Mouse (Mus musculus) C2C12 (cell line): ENCODE measurements around the gene Gtdc1. TPM values are rescaled to one million over a fixed set of nuclear protein-coding genes. Genes with fewer than 3 reads are reported as not detected.

Source experiments
- H3K27me3 ChIP-seq: one replicate; pipeline ENCODE4 v1.6.1; 2011; ENCODE audit not compliant: control insufficient read depth, insufficient read depth, insufficient read length
- H3K36me3 ChIP-seq: one replicate; pipeline ENCODE4 v1.6.1; 2011; ENCODE audit not compliant: control insufficient read depth, insufficient read depth
- H3K4me3 ChIP-seq: one replicate; pipeline ENCODE4 v1.5.1; 2011; ENCODE audit warnings: mild to moderate bottlenecking, control low read depth; ENCODE audit not compliant: poor library complexity, insufficient read depth, severe bottlenecking
- H3K79me2 ChIP-seq: one replicate; pipeline ENCODE4 v1.6.1; 2011; ENCODE audit not compliant: control insufficient read depth, insufficient read depth
- H3K79me3 ChIP-seq: one replicate; pipeline ENCODE4 v1.6.1; 2011; ENCODE audit warnings: low read depth, control low read depth
- H3ac ChIP-seq: one replicate; pipeline ENCODE3; 2011; ENCODE audit warnings: low read depth; ENCODE audit not compliant: control insufficient read depth, insufficient read length
- CEBPB ChIP-seq: IDR thresholded peaks from one replicate; pipeline ENCODE4 v1.6.1; 2011; ENCODE audit warnings: low read depth, mild to moderate bottlenecking, control low read depth, moderate library complexity
- CTCF ChIP-seq: IDR thresholded peaks from one replicate; pipeline ENCODE4 v1.5.1; 2011; ENCODE audit not compliant: control insufficient read depth, insufficient read depth, insufficient read length
- FOSL1 ChIP-seq: IDR thresholded peaks from one replicate; pipeline ENCODE4 v1.8.0; 2011; ENCODE audit warnings: mild to moderate bottlenecking, low read length; ENCODE audit not compliant: poor library complexity, insufficient read depth, severe bottlenecking
- MAX ChIP-seq: IDR thresholded peaks from one replicate; pipeline ENCODE4 v1.6.1; 2011; ENCODE audit warnings: mild to moderate bottlenecking, control low read depth
- MYOD1 ChIP-seq: IDR thresholded peaks from one replicate; pipeline ENCODE4 v1.6.1; 2011; ENCODE audit warnings: low read depth; ENCODE audit not compliant: control insufficient read depth, insufficient read length
- MYOG ChIP-seq: IDR thresholded peaks from one replicate; pipeline ENCODE4 v1.6.1; 2011; ENCODE audit not compliant: control insufficient read depth, insufficient read length; ENCODE audit errors: extremely low read depth
- USF1 ChIP-seq: IDR thresholded peaks from one replicate; pipeline ENCODE4 v1.6.1; 2011; ENCODE audit warnings: low read depth, mild to moderate bottlenecking, control low read depth, moderate library complexity
- polyA plus RNA-seq: library from polyadenylated mRNA; unstranded; fragments of >200 nt; fragmentation: generic; extraction: Trizol; gene quantifications from one replicate; pipeline ENCODE4 v1.2.1, GENCODE M21; 2012; ENCODE audit warnings: missing spikeins

Gtdc1 gene
- polyA plus RNA-seq, 1 experiment, result 3.6 TPM

DNA sequence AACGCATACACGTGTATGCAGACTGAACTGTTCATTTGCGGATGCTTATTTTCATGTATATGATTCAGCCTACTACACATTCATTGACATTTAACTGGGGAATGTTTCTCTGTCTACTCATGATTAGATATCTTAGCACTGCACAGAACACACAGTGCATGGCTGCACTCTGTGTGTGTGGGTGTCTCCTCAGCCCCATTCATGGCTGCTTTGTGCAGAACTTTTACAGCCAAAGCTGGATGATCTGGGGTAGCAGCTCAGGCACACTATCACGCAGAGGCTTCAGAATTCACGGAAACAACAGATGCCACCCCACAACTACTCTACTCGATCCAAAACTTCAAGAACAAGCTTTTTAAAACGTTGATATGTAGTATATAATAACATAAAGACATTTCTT lies 263.4 kb downstream of the Gtdc1 start:
- Histone ChIP-seq H3K27me3 (no peaks in the 10 kb centered on the region), H3K4me3 (no peak overlapping the region), H3K79me3 (no peaks in the 10 kb centered on the region), H3K79me2 (no peaks in the 10 kb centered on the region), H3ac (no peak overlapping the region), H3K36me3 (no peaks in the 10 kb centered on the region)
- TF ChIP-seq MAX (no peak), FOSL1 (no peak), CEBPB (no peak), MYOD1 (no peak), MYOG (no peak), USF1 (no peak), CTCF (no peak)

- no peak for TF ChIP-seq MYOG
- TF ChIP-seq FOSL1, result no peak
- H3K4me3 ChIP-seq, result no peak overlapping the region
Measured at GRCm38 (mm10) chr2:44659870-44660269, 267.6 kb downstream of the Gtdc1 start.

DNA sequence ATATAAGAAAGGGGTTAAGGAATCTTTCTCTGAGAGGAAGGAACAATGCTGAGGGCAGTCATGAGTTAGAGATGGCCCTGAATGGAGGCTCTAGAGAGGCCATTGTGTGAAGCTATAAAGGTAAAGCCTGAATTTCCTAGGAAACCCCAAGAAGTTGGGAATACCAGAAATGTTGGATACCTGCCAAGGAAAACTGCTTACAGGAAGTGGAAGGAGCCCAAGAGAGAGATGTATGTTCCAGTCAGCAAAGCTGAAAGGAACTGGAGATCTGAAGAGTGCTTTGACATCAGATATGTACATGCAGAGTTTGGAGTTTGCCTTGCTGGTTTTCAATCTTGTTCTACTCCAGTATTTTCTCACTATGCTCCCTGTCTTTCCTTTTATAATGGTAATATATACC lies 268.4 kb downstream of the Gtdc1 start:
- TF ChIP-seq CEBPB, result no peak
- no peak for TF ChIP-seq MYOD1
- TF ChIP-seq MAX, result no peak
- TF ChIP-seq MYOG, result no peak
- no peak for TF ChIP-seq CTCF
- no peak for TF ChIP-seq USF1
- no peak for TF ChIP-seq FOSL1
- H3K36me3 ChIP-seq, result no peaks in the 10 kb centered on the region
- H3K79me2 ChIP-seq, result no peaks in the 10 kb centered on the region
- no peaks in the 10 kb centered on the region for H3K79me3 ChIP-seq
- H3K4me3 ChIP-seq, result no peak overlapping the region
- H3K27me3 ChIP-seq, result no peaks in the 10 kb centered on the region
- H3ac ChIP-seq, result no peak overlapping the region

More at GRCm38 (mm10) chr2:44659870-44660269, 267.6 kb downstream of the Gtdc1 start:
- no peaks in the 10 kb centered on the region for H3K36me3 ChIP-seq
- no peaks in the 10 kb centered on the region for H3K27me3 ChIP-seq
- H3K79me3 ChIP-seq, result no peaks in the 10 kb centered on the region
- H3ac ChIP-seq, result no peak overlapping the region
- H3K79me2 ChIP-seq, result no peaks in the 10 kb centered on the region

DNA sequence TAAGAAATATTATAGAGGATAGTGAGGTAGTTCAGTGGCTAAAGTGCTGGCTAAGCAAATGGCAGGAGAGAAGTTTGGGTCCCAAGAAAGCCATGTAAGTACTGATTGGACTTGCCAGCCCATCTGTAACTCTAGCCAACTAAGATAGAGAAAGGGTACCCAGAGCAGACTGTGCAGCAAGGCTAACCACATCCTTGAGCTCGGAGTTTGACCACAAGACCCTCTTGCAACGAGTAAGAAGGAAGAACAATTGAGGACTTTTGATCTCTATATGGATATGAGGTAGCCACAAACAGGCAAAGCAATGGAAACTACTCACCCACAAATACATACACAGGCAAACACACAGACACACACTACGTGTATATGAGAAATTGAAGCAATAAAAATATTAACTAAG lies 278.9 kb downstream of the Gtdc1 start:
- Histone ChIP-seq H3K36me3 (no peaks in the 10 kb centered on the region), H3K79me2 (no peaks in the 10 kb centered on the region), H3K27me3 (no peaks in the 10 kb centered on the region), H3K4me3 (no peak overlapping the region), H3ac (no peak overlapping the region), H3K79me3 (no peaks in the 10 kb centered on the region)
- TF ChIP-seq MAX (no peak), MYOG (no peak), FOSL1 (no peak), MYOD1 (no peak), CTCF (no peak), USF1 (no peak), CEBPB (no peak)

DNA sequence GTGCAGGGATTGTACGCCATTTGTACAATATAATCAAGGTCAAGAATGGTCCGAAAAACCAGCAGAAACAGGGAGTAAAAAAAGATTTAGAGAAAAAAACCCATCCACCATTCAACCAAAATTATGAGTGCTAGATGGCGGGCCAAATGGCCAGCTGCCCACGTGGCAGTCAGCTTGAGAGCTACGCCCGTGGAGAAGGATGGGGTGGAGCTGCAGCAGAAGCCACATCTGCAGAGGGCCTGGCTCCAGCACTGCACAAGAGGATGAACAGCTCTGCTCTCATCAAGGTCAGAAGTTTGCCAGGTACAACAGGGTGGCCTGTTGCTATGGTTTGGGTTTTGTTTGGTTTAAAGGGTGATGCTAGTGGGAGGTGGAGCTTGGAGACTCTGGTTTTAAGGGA lies 281.1 kb downstream of the Gtdc1 start:
- Histone ChIP-seq H3K27me3 (no peaks in the 10 kb centered on the region), H3K4me3 (no peak overlapping the region), H3K79me2 (no peaks in the 10 kb centered on the region), H3ac (no peak overlapping the region), H3K79me3 (no peaks in the 10 kb centered on the region), H3K36me3 (no peaks in the 10 kb centered on the region)
- TF ChIP-seq USF1 (no peak), CTCF (no peak), FOSL1 (no peak)

- no peak for TF ChIP-seq MYOG
- peak; percentile 36 for TF ChIP-seq CEBPB
Measured at GRCm38 (mm10) chr2:44639370-44639769, 288.1 kb downstream of the Gtdc1 start.

More at GRCm38 (mm10) chr2:44639370-44639769, 288.1 kb downstream of the Gtdc1 start:
- Histone ChIP-seq H3K36me3 (no peaks in the 10 kb centered on the region), H3K27me3 (no peaks in the 10 kb centered on the region), H3ac (no peak overlapping the region), H3K4me3 (no peak overlapping the region), H3K79me3 (no peaks in the 10 kb centered on the region), H3K79me2 (no peaks in the 10 kb centered on the region)
